Mouse (Mus musculus) adrenal gland, postnatal 36 days (tissue): ENCODE measurements around the gene Icam4. TPM values are rescaled to one million over a fixed set of nuclear protein-coding genes. Genes with fewer than 3 reads are reported as not detected.
"Not testable (repeated sequence)": the region's sequence is repeated elsewhere in the genome, so short reads cannot be mapped to it uniquely, and the experiment has no call there.

Source experiments
- DNase-seq, 2 experiments: peaks; one replicate each; pipeline ENCODE4 v3.0.0; 2021; ENCODE audit warnings: mixed read lengths in 1 of 2
- long read RNA-seq, 2 experiments: library from polyadenylated mRNA; stranded (forward); transcript quantifications; one replicate each; pipeline ENCODE4 v2.0.0; 2021; ENCODE audit warnings: borderline sequencing depth in 2 of 2
- total RNA-seq, 2 experiments: library from RNA; stranded (reverse); gene quantifications; 2 replicates each; pipeline ENCODE4 v1.2.3; 2021

The Icam4 gene
- total RNA-seq = 1 to 10 TPM; 1.9 to 2.8 TPM
- long read RNA-seq, experiment 1, partial matches to known transcripts = 0 of 3 reads
- long read RNA-seq, experiment 1, other reads (novel, unspliced or antisense) = 1 of 3 reads
- long read RNA-seq, experiment 2, partial matches to known transcripts = 0 of 1 reads
- long read RNA-seq, experiment 2, other reads (novel, unspliced or antisense) = 0 of 1 reads

- peak; percentile 89 to 91 for DNase-seq
These were observed at the start of gene Icam4 for GRCm38 (mm10) chr9:21029291-21030054. Icam4 (plus strand) TSS chr9:21029373.

GRCm38 (mm10) chr9:20979769-20980168 lies 49.4 kb upstream of the Icam4 start:
- DNase-seq = no peak

GRCm38 (mm10) chr9:20982171-20982570 lies 47.0 kb upstream of the Icam4 start:
- no peak for DNase-seq

- DNase-seq = no peak
These were observed 46.0 kb upstream of the Icam4 start for GRCm38 (mm10) chr9:20983169-20983568.

GRCm38 (mm10) chr9:20986952-20987686 lies 42.1 kb upstream of the Icam4 start:
- no peak for DNase-seq

GRCm38 (mm10) chr9:20987953-20988352 lies 41.2 kb upstream of the Icam4 start:
- DNase-seq = no peak

GRCm38 (mm10) chr9:20990861-20991260 lies 38.3 kb upstream of the Icam4 start:
- DNase-seq = peak in 1 of 2 experiments; percentile 32

GRCm38 (mm10) chr9:20991587-20991986 lies 37.6 kb upstream of the Icam4 start:
- no peak for DNase-seq

- DNase-seq = no peak
These were observed 35.8 kb upstream of the Icam4 start for GRCm38 (mm10) chr9:20993165-20993898.

- no peak for DNase-seq
These were observed 34.1 kb upstream of the Icam4 start for GRCm38 (mm10) chr9:20995069-20995468.

GRCm38 (mm10) chr9:20997065-20997464 lies 32.1 kb upstream of the Icam4 start:
- DNase-seq = no peak

GRCm38 (mm10) chr9:20998337-20998736 lies 30.8 kb upstream of the Icam4 start:
- peak in 1 of 2 experiments; percentile 34 for DNase-seq

- peak in 1 of 2 experiments; percentile 53 for DNase-seq
These were observed 28.4 kb upstream of the Icam4 start for GRCm38 (mm10) chr9:21000811-21001210.

GRCm38 (mm10) chr9:21001651-21002200 lies 27.4 kb upstream of the Icam4 start:
- DNase-seq = no peak

- no peak for DNase-seq
These were observed 26.9 kb upstream of the Icam4 start for GRCm38 (mm10) chr9:21002270-21002626.

GRCm38 (mm10) chr9:21002627-21003551 lies 26.3 kb upstream of the Icam4 start, which contains the start of gene Mrpl4:
Mrpl4 (plus strand) TSS chr9:21002738.
- peak; percentile 90 for DNase-seq

GRCm38 (mm10) chr9:21007313-21007952 lies 21.7 kb upstream of the Icam4 start:
- no peak for DNase-seq

GRCm38 (mm10) chr9:21008007-21008406 lies 21.2 kb upstream of the Icam4 start:
- no peak for DNase-seq

GRCm38 (mm10) chr9:21010362-21010761 lies 18.8 kb upstream of the Icam4 start:
- DNase-seq = no peak

- not testable (repeated sequence) for DNase-seq
These were observed 18.1 kb upstream of the Icam4 start for GRCm38 (mm10) chr9:21010939-21011541.
